Mouse (Mus musculus) kidney, adult 9 months (tissue): Measurements from ENCODE around the gene Tspan18.

Source experiments
- DNase-seq: peaks from one replicate; pipeline ENCODE4 v3.0.0; 2022

Tspan18 gene

DNA sequence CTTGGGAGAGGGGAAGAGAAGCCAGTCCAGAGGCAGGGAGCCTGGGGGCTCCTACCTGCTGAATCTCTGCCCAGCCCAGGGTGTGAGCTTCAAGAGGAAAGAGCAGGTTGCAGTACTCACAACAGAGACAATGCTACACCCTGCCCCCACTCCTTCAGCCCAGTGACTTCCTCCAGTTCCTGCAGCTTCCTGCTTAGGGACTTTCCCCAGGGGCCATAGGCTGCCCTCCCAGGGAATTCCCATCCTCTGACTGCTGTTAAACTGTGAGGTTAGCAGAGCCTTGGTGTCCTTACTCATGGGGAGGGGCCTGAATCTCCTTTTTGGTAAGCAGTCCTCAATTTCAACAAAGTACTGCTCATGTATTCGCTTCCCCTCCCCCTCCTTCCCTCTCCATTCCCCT is 120.1 kb downstream of the Tspan18 start:
- peak; percentile 42 for DNase-seq

DNA sequence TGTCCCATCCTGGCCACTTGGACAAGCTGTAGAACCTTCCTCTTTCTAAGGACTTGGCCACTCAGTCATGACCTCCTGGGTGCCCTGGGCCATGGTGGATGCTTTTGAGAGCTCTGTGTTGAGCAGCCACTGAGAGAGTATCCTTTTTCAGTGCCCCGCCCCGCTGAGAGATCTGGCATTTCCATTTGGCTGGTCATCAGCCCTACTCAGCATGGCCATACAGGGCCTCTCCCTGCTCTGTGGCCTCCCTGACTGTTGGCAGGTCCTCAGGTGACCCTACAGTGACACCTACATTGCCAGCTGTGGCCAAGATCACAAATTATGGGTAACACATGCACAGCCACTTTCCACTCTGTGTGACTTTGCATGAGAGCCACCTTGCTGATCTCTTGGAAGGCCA is 121.4 kb downstream of the Tspan18 start:
- DNase-seq = no peak

- DNase-seq = no peak
These were observed 121.9 kb downstream of the Tspan18 start for GRCm38 (mm10) chr2:93212386-93212785.

- DNase-seq = no peak
These were observed 128.2 kb downstream of the Tspan18 start for GRCm38 (mm10) chr2:93206126-93206525.

DNA sequence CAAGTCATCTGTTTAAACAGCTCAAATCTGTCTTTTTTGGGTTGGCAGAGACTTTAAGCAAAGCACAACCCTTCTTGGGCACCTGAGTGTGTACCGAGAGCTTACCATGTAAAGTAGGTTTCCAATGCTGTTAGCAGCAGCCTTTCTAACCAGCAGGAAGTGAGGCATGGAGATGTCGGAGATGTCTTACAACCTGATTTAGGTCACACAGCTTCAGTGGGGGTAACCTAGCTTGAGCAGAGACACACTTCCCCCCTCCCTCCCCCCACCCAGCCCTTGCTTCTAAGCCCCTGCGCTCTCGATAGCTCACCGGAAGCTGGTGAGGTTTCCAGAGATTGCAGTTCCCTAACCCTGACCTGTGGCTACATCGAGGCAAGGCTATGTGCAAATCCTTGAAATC is 129.7 kb downstream of the Tspan18 start:
- DNase-seq = no peak

GRCm38 (mm10) chr2:93203682-93204081 is 130.6 kb downstream of the Tspan18 start:
- DNase-seq = peak; percentile 70

DNA sequence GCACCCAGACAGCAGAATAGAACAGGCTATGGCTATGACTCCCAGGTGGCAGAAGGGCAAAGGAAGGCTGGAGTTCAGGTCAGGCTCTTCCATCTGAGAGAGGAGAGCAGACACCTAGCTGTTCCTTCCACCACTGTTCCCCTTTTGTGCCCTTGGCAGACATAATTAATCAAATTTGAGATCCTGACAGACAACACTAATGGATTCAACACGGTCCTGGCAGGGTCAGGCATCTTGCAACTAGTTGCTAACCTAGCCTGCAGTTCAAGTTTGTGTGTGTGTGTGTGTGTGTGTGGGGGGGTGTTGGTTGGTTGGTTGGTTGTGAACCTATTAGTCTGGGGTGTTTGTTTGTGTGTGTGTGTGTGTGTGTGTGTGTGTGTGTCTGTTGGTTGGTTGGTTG is 131.5 kb downstream of the Tspan18 start:
- DNase-seq = no peak

DNA sequence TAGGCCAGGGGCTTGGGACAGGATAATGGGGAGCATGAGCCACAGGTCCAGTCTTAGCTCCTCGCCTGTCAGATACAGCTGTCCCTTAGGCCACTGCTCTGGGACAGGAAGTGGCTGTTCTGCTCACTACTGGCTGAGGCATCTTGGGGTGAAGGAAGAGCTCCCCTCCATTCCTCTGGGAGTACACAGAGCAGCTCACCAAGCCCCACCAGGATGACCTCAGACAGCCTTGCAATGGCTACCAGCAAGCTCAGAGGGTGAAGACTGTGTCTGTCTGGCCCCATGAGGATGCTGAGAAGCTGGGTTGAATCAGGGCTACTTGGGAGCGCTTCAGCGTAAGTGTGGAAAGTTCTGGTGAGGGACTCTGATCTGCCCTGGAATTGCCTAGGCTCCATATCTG is 132.3 kb downstream of the Tspan18 start:
- DNase-seq = no peak

GRCm38 (mm10) chr2:93200681-93201340 is 133.5 kb downstream of the Tspan18 start:
- no peak for DNase-seq

DNA sequence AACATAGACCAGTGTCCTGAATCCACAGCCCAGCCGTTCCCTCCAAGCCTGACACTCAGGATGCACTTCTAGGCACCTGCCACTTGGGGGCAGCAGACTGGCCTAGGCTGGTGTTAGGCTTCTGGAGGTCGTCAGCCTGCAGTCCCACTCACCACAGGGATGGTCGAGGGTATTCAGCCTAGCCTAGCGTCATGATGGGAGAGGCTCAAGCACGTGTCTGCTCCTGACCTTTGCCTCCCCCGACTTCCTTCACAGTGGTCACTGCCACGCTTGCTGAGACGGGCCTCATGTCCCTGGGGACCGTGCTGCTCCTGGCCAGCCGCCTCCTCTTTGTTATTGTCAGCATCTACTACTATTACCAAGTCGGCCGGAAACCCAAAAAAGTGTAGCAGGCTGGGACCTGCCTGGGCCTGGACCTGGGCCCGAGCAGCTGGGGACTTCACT is 134.8 kb downstream of the Tspan18 start:
- peak; percentile 86 for DNase-seq

DNA sequence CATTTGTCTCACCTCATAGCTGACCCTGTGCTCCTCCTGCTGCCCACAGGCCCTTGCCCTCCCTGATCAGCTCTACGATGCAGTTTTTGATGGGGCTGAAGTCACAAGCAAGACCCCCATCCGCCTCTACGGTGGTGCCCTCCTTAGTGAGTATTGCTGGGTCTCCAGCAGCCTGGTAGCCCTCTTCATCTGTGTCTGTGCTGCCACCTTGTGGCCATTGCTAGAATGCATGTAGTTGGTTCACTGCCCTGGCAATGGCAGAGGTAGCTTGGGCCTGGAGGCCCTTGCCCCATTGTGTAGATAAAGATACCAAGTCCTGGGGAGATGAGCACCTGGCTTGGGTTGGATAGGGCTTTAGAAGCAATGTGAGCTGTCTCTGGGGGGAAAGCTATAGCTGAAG is 135.5 kb downstream of the Tspan18 start:
- peak; percentile 92 for DNase-seq

DNA sequence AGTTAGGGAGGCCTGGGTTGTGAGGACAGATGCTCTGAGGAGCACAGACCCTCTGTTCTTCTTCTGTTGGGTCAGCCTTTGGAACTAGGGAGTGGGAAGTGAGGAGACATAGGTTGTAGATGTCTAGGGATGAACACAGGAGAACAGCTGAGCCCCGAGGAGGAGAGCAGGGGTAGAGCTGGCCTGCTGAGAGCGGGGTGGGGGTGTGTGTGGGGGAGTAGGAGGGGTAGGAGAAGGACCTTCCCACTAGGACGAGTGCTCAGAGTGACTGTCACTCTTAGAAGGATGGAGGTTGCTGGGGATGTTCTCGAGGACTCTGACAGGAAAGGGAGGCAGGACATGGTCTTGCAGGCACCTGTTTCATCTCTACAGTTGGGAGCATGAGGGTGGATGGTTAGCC is 140.5 kb downstream of the Tspan18 start:
- DNase-seq = no peak

DNA sequence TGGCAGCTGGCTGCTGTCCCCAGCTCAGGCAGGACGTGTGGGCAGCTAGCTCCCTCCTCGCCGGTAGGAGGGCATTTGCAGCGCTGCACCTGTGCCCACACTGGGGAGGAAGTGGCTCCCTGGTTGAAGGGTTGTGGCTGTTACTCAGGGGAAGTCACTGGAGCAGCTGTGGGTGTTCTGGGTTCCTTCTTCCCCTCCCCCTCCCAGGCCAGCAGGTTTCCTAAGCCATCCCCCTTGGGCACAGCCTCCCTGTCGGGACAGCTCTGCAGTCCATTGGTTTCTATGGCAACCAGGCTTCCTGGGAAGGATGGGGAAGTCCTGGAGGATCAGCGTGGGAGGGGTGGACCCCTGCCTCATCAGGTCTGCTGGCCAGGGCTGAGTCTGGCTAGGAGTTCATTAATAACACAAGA is 141.6 kb downstream of the Tspan18 start:
- no peak for DNase-seq

GRCm38 (mm10) chr2:93192182-93192560 is 142.1 kb downstream of the Tspan18 start:
- no peak for DNase-seq

DNA sequence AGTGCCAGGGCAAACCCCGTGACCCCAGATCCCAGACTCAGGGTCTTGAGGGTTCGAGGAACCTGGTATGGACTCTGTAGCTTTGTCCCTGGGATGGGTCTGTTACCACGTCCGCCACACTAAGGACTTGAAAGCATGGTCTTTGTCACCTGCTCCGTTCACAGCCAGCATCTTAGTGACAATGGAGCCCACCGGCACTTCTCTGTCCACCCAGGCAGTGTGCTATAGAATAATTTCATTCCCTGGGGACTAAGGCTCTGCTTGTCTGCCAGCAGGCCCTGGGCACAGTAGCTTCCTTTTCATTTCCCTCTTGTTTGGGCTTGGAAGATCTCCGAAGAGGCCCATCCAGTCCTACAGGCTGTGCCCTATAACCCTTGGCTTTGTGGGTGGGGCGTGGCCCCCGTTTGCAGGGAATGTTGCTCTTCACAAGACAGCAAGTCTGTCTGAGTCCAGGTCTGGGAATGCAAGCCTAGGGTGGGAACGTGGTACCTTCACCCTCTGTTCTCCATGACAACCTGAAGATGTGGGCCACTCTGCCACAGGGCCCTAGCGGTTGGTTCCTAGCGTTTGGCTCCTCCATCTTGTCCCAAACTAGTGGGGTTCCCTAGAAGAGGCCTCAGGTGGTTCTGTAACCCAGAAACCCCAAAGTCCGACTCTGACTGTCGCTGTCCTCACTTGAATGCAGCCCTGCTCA is 142.7 kb downstream of the Tspan18 start:
- no peak for DNase-seq

- no peak for DNase-seq
These were observed 143.4 kb downstream of the Tspan18 start for GRCm38 (mm10) chr2:93190771-93191487.

GRCm38 (mm10) chr2:93188761-93189458 is 145.4 kb downstream of the Tspan18 start:
- no peak for DNase-seq

DNA sequence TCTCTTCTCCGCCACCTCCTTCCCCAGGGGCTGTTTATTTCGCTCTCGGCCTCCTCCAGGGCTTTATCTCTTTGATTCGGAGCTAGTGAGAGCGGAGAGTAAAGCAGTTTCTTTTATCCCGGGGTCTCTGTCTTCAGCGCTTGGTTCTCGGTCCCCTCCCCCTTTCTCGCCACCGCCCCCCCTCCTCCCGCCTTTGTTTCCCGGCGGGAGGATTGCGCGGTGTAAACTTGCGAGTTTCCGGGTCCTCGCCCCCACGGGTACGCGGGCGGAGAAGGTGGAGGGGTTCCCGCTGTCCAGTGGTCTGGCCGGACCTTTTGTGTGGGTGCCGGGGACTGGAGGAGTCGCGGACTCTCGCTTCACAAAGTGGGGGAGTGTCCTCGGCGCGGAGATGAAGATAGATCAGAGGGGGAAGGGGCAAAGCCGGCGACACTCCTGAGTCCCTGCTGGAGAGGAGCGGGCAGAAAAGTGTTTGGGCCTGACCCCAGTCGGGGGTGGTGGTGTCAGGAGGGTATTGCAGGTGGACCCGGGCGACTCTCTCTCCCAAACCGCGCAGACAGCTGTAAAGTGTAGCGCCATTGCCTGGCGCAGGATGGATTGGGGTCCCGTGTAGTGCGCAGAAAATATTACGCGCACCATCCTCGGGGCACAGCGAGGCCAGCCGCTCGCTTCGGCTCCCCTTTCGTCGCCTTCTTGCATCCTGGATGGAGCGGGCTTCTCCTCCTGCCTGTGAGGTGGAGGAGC is 146.1 kb downstream of the Tspan18 start:
- no peak for DNase-seq

DNA sequence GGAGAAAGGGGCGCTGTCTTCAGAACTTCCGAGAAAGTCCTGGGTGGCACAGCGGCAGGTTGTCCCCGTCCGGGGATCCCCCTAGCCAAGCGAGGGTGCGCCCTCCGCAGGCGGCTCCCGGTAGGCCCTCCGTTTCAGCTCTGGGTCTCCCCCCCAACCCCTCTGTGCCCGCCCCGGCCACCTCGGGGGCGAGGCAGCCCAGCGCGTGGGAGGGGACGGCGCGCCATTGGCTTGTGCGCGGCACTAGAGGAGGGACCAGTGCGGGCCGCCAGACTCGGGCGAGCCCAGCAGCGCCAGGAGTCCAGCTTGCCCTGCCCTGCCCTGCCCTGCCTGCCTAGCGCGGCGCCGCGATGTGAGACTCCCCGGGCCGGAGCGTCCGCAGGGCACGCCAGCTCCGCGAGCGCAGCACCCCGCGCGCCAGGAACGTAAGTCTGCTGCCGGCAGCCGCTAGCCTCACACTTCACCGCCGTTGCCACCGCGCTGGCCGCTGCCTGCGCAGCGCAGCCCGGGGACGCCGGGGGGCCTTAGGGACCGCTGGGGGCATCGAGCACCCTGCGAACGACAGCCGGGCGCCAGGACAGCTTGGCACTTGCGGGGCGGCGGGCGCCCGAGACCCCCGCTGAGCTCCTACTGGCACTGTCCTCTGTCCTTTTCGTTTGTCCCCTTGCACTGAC is 146.8 kb downstream of the Tspan18 start, which contains the start of gene Trp53i11:
Gene Trp53i11, plus strand, starts transcription at position 226 of the 674 bp plus-strand sequence.
- peak; percentile 79 for DNase-seq

DNA sequence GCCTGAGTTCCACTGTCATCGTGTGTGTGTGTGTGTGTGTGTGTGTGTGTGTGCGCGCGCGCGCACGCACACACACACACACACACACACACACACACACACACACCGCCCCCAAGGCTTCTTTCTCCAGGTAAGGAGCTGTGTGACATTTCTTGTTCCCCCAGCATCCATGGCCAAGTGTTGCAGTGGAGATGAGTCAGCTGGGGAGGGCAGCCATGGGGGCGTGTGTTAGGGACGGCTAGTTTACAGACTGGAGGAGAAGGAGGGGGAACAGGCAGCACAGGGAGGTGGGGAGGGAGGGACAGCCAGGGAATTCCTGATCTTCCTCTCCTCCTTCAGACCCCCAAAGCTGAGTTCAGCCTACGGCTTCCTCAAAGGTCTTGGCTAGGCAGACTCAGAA is 151.4 kb downstream of the Tspan18 start:
- DNase-seq = no peak

- DNase-seq = no peak
These were observed 154.0 kb downstream of the Tspan18 start for GRCm38 (mm10) chr2:93180077-93180844.
